Mouse (Mus musculus): ENCODE measurements at regions not wholly inside any gene's neighbourhood (a gene's known extent, or its start where the extent isn't known, plus 50 kb on each side); places are given as distances from the start of the nearest gene placed in this dataset.

DNA sequence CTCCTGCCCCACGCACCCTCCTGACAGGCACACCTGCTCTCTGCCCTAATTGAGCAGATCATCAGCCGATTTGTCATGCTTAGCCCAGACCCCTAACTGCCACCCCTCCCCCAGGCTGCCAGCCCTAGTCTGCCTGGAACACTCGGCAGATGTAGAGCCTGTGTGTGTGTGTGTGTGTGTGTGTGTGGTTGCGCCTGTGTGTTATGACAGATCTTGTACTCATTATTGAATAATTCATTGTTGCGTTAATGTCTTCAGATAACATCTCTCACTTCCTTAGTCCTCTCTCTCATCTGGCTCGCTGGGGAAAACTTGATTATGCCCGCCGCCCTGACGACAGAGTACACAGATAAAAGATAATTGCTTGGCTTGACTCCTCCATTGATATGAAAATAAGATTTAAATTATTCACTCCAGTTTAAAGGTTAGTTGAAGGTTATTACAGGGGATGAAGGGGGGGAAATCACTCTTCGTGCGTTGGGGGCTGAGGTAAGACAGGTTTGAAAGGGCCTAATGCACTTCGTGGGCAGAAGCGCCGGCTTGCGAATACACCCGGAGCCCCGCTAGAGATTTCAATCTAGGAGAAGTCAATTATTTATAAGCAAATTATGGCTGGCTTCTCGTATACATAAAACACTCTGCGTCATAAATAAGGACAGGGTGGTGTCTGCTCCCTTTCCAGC lies 260.3 kb upstream of the Tle3 start:
- ATAC-seq (ENCODE audit: extremely low read depth, insufficient number of reproducible peaks, low FRiP score, poor library complexity, severe bottlenecking) = no peak

DNA sequence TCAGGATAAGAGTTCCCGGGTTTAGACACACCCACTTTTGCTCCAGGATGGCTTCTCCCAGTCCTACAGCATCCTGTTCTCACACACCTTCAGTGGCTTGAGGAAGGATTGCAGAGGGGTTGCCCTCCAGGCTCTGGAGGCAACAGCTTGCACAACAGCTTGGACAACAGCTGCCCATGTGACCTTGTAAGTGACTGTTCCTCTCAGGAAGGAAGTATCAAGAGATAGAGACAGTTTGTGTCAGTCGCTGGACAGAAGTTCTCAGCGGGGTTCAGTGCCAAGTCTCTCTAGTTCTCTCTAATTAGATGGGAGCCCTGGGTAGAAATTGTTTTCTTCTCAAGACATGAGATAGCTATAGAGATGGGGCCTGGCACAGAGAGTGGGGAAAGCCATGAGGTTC lies 252.9 kb upstream of the Tle3 start:
- ATAC-seq (ENCODE audit: extremely low read depth, insufficient number of reproducible peaks, low FRiP score, poor library complexity, severe bottlenecking) = no peak; the same call in 1 of the 2 replicates

GRCm38 (mm10) chr9:61120531-61120930 lies 251.6 kb upstream of the Tle3 start:
- ATAC-seq (ENCODE audit: extremely low read depth, insufficient number of reproducible peaks, low FRiP score, poor library complexity, severe bottlenecking) = no peak

DNA sequence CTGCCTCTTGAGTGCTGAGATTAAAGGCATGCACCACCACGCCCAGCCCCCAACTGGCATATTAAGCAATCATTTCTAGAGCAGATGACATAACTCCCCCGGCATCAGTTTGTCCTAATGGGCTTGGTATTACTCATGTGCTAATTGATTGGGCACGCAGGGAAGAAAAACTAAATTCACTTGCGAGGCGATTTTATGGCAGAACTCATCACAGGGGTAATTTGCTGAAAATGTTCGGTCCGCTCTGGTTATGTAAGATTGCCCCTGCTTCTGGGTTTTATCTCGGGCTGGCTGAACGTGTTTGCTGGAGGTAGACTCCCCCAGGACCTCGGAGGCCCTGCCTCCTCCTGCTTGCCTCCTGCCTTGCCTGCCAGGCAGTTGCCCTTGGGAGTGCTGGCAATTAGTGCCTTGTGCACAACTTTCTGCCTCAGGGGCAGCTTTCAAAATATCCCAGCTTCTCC lies 251.2 kb upstream of the Tle3 start:
- ATAC-seq (ENCODE audit: extremely low read depth, insufficient number of reproducible peaks, low FRiP score, poor library complexity, severe bottlenecking) = no peak

- no peak for ATAC-seq (ENCODE audit: extremely low read depth, insufficient number of reproducible peaks, low FRiP score, poor library complexity, severe bottlenecking)
Measured at GRCm38 (mm10) chr9:61123431-61123830, 248.7 kb upstream of the Tle3 start.

- no peak for ATAC-seq (ENCODE audit: extremely low read depth, insufficient number of reproducible peaks, low FRiP score, poor library complexity, severe bottlenecking)
Measured at GRCm38 (mm10) chr9:61125769-61126168, 246.4 kb upstream of the Tle3 start.

DNA sequence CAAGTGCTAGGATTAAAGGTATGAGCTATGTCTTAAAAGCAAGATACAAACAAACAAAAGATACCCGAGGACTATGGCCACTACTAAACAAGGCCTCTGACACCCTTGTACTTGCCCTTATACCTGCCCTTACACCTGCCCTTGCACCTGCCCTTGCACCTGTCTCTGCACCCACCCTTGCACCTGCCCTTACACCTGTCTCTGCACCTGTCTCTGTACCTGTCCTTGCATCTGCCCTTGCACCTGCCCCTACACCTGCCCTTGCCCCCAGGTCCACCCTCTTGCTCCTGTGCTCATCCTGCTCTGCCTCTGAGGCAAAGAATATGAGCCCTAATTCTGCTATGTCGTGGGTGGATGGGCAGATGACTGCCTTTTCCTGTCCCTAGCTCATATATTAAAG lies 244.1 kb upstream of the Tle3 start:
- no peak for ATAC-seq (ENCODE audit: extremely low read depth, insufficient number of reproducible peaks, low FRiP score, poor library complexity, severe bottlenecking)

GRCm38 (mm10) chr9:61129186-61129585 lies 243.0 kb upstream of the Tle3 start:
- no peak for ATAC-seq (ENCODE audit: extremely low read depth, insufficient number of reproducible peaks, low FRiP score, poor library complexity, severe bottlenecking)

DNA sequence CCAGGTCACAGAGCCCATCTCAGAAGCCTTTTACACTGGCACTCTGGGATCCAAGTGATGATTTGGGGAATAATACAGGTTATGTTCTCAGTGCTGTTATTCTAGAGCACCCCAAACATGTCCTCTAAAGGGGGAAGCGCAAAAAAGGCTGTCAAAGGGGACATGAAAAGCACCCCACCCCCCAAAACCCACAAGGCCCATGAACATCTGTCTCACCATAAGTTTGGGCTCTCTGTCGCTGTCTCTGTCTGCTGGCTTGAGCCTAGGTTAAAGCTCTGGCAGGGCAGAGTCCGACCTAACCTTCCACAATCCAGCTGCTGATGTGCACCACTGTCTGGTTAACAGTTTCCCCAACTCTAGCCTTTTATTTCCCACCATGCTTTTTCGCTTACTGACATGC lies 241.3 kb upstream of the Tle3 start:
- ATAC-seq (ENCODE audit: extremely low read depth, insufficient number of reproducible peaks, low FRiP score, poor library complexity, severe bottlenecking) = no peak

DNA sequence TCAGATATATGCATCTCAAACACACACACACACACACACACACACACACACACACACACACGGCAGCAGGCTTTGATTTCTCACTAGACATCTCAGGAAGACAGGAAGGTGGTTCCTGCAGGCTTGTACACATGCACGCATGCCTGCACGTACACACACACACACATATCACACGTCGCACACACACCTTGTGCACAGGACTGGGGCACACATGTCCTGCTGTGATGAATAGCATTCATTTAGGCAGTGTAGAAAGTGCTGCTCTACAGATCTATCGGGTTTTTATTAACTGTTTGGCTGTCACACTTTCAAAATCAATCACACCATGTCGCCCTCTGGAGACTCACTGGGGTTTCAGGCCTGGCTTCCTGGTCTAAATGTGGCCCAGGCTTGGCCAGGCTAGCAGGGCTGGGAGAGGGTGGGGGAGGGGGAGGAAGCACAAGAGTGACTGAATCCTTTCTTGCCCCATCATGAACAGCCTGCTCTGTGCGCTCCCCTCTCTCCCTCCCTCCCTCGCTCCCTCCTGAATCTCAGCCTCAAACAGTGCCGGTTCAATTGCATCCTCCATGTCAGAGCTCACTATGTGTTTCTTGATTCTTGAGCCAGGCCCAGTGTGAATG lies 236.8 kb upstream of the Tle3 start:
- ATAC-seq (ENCODE audit: extremely low read depth, insufficient number of reproducible peaks, low FRiP score, poor library complexity, severe bottlenecking) = no peak

DNA sequence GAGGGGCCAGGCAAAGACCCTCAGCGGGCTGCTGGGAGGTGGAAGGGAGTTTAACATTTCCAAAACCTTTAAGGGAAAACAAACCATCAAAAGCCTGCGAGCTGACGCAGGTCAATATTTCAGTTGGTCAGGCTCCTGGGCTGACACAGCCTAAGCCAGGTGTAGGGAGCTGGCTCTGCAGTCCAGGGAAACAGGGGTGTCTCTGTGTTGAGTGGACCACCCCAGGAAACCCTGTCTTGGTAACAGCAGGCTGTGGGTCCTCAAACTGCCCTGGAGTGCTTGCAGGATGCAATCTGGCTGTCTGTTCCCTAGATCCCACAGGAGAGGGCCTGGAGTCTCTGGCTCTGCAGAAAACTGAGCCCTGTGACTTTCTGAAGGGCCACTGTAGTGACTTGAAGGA lies 236.2 kb upstream of the Tle3 start:
- ATAC-seq (ENCODE audit: extremely low read depth, insufficient number of reproducible peaks, low FRiP score, poor library complexity, severe bottlenecking) = no peak

DNA sequence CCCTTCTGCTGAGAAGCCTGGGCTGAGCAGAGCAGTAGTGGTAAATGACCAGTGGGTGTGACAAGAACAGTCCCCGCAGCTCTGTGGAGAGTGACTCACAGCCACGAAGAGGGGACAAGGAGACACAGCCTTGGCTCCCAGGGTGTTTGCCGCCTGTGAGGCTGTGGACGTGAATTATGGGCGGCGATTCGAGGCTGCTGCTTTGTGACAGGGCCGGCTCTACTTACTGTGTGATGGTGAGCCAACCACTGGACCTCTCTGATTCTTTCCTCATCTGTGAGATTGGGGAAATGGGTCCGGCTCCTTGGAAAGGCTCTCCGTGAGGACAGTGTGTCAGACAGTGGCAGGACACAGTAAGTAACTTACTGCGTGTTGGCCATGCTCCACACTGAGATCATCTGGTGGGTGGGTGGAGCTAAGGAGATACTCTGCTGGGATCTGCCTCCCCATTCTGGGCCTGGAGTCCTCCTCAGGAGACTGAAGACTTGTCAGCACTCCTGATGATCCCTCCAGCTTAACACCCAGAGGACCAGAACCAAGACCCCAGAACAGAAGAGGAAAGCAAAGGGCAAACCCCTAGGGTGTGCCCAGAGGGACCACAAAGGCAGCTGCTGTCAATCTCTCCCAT lies 233.3 kb upstream of the Tle3 start:
- no peak for ATAC-seq (ENCODE audit: extremely low read depth, insufficient number of reproducible peaks, low FRiP score, poor library complexity, severe bottlenecking)

- no peak for ATAC-seq (ENCODE audit: extremely low read depth, insufficient number of reproducible peaks, low FRiP score, poor library complexity, severe bottlenecking)
Measured at GRCm38 (mm10) chr9:61143101-61143500, 229.1 kb upstream of the Tle3 start.

GRCm38 (mm10) chr9:61144685-61145318 lies 227.4 kb upstream of the Tle3 start:
- ATAC-seq (ENCODE audit: extremely low read depth, insufficient number of reproducible peaks, low FRiP score, poor library complexity, severe bottlenecking) = no peak

- no peak for ATAC-seq (ENCODE audit: extremely low read depth, insufficient number of reproducible peaks, low FRiP score, poor library complexity, severe bottlenecking)
Measured at GRCm38 (mm10) chr9:61145738-61146137, 226.4 kb upstream of the Tle3 start.

DNA sequence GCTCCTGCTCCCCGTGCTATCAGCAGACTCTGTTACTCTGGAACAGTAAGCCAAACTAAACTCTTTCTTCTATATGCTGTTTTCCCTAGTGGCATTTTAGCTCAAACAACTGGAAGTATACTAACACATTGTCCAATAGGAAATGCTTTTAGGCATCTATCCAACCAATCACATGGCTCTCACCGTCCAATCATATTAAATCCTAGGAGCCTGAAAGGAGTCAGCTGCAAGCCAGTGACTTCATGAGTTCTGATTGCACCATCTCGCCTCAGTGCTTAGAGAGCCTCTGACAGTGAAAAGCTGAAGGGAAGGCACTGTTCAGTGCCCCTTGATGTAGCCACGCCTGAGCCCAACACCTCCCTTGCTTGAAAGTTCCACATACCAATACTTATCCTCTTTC lies 221.0 kb upstream of the Tle3 start:
- ATAC-seq (ENCODE audit: extremely low read depth, insufficient number of reproducible peaks, low FRiP score, poor library complexity, severe bottlenecking) = no peak

DNA sequence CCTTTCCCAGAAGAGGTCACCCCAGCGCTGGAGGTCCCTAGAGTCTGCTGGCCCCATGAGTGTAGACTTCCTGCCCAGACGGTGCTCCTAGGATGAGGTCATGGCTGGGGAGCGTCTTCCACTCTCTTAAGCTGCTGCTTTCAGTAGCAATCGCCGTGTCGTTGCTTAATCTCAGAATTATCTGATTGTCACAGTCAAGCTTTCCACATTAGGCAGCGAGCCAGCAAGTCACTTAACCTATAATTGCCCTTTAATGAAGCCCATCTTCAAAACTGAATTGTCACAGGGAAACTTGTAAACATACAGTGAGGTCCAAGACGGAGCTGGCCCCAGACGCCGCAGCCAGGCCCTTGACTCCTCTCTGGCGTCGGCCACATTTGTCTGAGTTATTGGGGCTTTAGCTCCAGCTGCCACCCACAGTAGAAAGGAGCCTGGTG lies 220.2 kb upstream of the Tle3 start:
- ATAC-seq (ENCODE audit: extremely low read depth, insufficient number of reproducible peaks, low FRiP score, poor library complexity, severe bottlenecking) = no peak

- ATAC-seq (ENCODE audit: extremely low read depth, insufficient number of reproducible peaks, low FRiP score, poor library complexity, severe bottlenecking) = no peak
Measured at GRCm38 (mm10) chr9:61154721-61155120, 217.4 kb upstream of the Tle3 start.

GRCm38 (mm10) chr9:61155851-61156250 lies 216.3 kb upstream of the Tle3 start:
- no peak for ATAC-seq (ENCODE audit: extremely low read depth, insufficient number of reproducible peaks, low FRiP score, poor library complexity, severe bottlenecking)

DNA sequence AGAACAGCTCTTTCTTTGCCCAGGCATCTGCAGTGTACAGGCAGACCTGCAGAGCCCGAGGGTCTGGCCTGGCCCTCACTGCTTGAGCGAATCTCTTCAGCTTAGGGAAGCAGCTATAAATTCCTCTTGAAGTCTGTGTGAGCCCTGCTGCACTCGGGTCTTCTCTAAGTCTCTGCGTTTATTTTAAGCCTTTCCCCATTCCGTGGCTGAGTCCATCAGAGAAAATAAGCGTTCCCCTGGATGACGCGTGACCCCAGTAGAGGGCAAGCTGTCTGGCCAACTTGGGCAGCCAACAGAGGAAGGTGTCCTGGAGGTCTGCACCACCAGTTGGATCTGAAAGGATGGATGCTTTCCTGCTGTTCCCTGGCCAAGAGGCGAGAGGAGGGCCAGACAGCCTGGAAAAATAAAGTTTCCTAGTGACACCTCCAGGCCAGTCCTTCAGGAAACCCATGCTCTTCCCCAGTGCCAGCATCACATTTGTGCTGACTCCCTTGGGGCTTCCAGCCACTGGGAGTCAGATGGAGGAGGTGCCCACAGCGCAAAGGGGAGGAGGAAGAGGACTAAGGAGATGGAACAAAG lies 213.9 kb upstream of the Tle3 start:
- no peak for ATAC-seq (ENCODE audit: extremely low read depth, insufficient number of reproducible peaks, low FRiP score, poor library complexity, severe bottlenecking)
